Mouse (Mus musculus) liver, embryonic 15.5 days (tissue): ENCODE measurements around the gene Adamts5. TPM values are rescaled to one million over a fixed set of nuclear protein-coding genes. Genes with fewer than 3 reads are reported as not detected.

ENCODE experiments used
- ATAC-seq: fragments of 200-750 bp; cut with Nextera tagmentation; 2 replicates; pipeline ENCODE4 v1.8.0; 2017; ENCODE audit warnings: moderate number of reproducible peaks, mild to moderate bottlenecking, moderate library complexity; ENCODE audit not compliant: insufficient read depth
- H3K27ac ChIP-seq: fragments of 300-500 bp; sonication (generic); replicated peaks from 2 replicates; pipeline ENCODE4 v1.5.1; 2015; ENCODE audit warnings: mild to moderate bottlenecking, inconsistent platforms
- H3K27me3 ChIP-seq: fragments of 300-500 bp; sonication (generic); 2 replicates; pipeline ENCODE4 v1.6.1; 2015; ENCODE audit warnings: mild to moderate bottlenecking, inconsistent platforms
- H3K36me3 ChIP-seq: fragments of 300-500 bp; sonication (generic); replicated peaks from 2 replicates; pipeline ENCODE4 v1.6.1; 2015; ENCODE audit warnings: moderate library complexity, mild to moderate bottlenecking, inconsistent platforms
- H3K4me1 ChIP-seq: fragments of 300-500 bp; sonication (generic); replicated peaks from 2 replicates; pipeline ENCODE4 v1.6.1; 2015; ENCODE audit warnings: inconsistent platforms
- H3K4me2 ChIP-seq: fragments of 300-500 bp; sonication (generic); 2 replicates; pipeline ENCODE4 v1.6.1; 2015; ENCODE audit warnings: moderate library complexity, mild to moderate bottlenecking, inconsistent platforms
- H3K4me3 ChIP-seq: fragments of 300-500 bp; sonication (generic); replicated peaks from 2 replicates; pipeline ENCODE4 v1.5.1; 2015; ENCODE audit warnings: mild to moderate bottlenecking, inconsistent platforms
- H3K9ac ChIP-seq: fragments of 300-500 bp; sonication (generic); 2 replicates; pipeline ENCODE4 v1.6.1; 2015; ENCODE audit warnings: moderate library complexity, mild to moderate bottlenecking, inconsistent platforms
- H3K9me3 ChIP-seq: fragments of 300-500 bp; sonication (generic); replicated peaks from 2 replicates; pipeline ENCODE4 v1.6.1; 2016; ENCODE audit warnings: inconsistent platforms
- WGBS: fragments of 180-500 bp; shearing (Covaris S2); methylation state at CpG from one replicate; pipeline ENCODE4 v1.1.7; 2015; ENCODE audit warnings: mixed read lengths; ENCODE audit not compliant: insufficient replicate concordance; 5-methylcytosine and 5-hydroxymethylcytosine counted together
- polyA plus RNA-seq: library from polyadenylated mRNA; unstranded; fragments of >200 nt; fragmentation: Nextera tagmentation; extraction: Ambion mirVana; gene quantifications from 2 replicates; pipeline ENCODE4 v1.2.1, GENCODE M21; 2015

The Adamts5 gene
- polyA plus RNA-seq, 1 experiment from 2014 or later, result 0.37 TPM

GRCm38 (mm10) chr16:85819808-85820458 lies 81.7 kb downstream of the Adamts5 start:
- H3K9me3 ChIP-seq, result no peaks in the 10 kb centered on the region
- no peak for ATAC-seq
- H3K4me1 ChIP-seq, result no peaks in the 10 kb centered on the region
- H3K4me3 ChIP-seq, result no peak overlapping the region
- H3K4me2 ChIP-seq, result no peak overlapping the region
- no peak overlapping the region for H3K27ac ChIP-seq
- 41% methylated on average over 5 of the region's 5 CpGs for WGBS
- H3K9ac ChIP-seq, result no peak overlapping the region
- H3K27me3 ChIP-seq, result no peaks in the 10 kb centered on the region
- H3K36me3 ChIP-seq, result no peaks in the 10 kb centered on the region

GRCm38 (mm10) chr16:85814116-85814515 lies 87.5 kb downstream of the Adamts5 start:
- H3K4me2 ChIP-seq, result no peak overlapping the region
- WGBS, result 48% methylated on average over 2 of the region's 2 CpGs
- no peaks in the 10 kb centered on the region for H3K4me1 ChIP-seq
- no peak overlapping the region for H3K4me3 ChIP-seq
- no peak overlapping the region for H3K27ac ChIP-seq
- H3K9me3 ChIP-seq, result no peaks in the 10 kb centered on the region
- no peak overlapping the region for H3K9ac ChIP-seq
- no peak for ATAC-seq
- H3K36me3 ChIP-seq, result no peaks in the 10 kb centered on the region
- no peaks in the 10 kb centered on the region for H3K27me3 ChIP-seq

GRCm38 (mm10) chr16:85807626-85808025 lies 94.0 kb downstream of the Adamts5 start:
- Histone ChIP-seq H3K9me3 (no peaks in the 10 kb centered on the region), H3K27ac (no peak overlapping the region), H3K27me3 (peaks cover 27% of the 10 kb centered on the region), H3K9ac (no peak overlapping the region), H3K4me2 (no peak overlapping the region), H3K4me3 (no peak overlapping the region), H3K4me1 (no peaks in the 10 kb centered on the region; the same call in 1 of the 2 replicates), H3K36me3 (no peaks in the 10 kb centered on the region)
- no peak for ATAC-seq
- WGBS, result 16% methylated on average over 2 of the region's 2 CpGs

- H3K4me3 ChIP-seq, result no peak overlapping the region
- no peaks in the 10 kb centered on the region; the same call in 1 of the 2 replicates for H3K4me1 ChIP-seq
- H3K27ac ChIP-seq, result no peak overlapping the region
- H3K36me3 ChIP-seq, result no peaks in the 10 kb centered on the region
- H3K4me2 ChIP-seq, result no peak overlapping the region
- no peak for ATAC-seq
- 19% methylated on average over 3 of the region's 3 CpGs for WGBS
- H3K27me3 ChIP-seq, result peaks cover 33% of the 10 kb centered on the region
- no peaks in the 10 kb centered on the region for H3K9me3 ChIP-seq
- no peak overlapping the region for H3K9ac ChIP-seq
These were observed 94.6 kb downstream of the Adamts5 start for GRCm38 (mm10) chr16:85807072-85807471.

Other genes starting within 250 kb of the Adamts5 start
- 6.3 and 8.3 TPM in 2 replicates for gene Adamts1, start 98.7 kb downstream of the Adamts5 start, polyA plus RNA-seq